Mouse (Mus musculus) kidney, postnatal 14 days (tissue): ENCODE results near the gene Eif1.
"Not testable (repeated sequence)": the region's sequence is repeated elsewhere in the genome, so short reads cannot be mapped to it uniquely, and the experiment has no call there.

Experiments
- DNase-seq: peaks from one replicate; pipeline ENCODE4 v3.0.0; 2022; ENCODE audit warnings: mixed read lengths

Eif1 gene

DNA sequence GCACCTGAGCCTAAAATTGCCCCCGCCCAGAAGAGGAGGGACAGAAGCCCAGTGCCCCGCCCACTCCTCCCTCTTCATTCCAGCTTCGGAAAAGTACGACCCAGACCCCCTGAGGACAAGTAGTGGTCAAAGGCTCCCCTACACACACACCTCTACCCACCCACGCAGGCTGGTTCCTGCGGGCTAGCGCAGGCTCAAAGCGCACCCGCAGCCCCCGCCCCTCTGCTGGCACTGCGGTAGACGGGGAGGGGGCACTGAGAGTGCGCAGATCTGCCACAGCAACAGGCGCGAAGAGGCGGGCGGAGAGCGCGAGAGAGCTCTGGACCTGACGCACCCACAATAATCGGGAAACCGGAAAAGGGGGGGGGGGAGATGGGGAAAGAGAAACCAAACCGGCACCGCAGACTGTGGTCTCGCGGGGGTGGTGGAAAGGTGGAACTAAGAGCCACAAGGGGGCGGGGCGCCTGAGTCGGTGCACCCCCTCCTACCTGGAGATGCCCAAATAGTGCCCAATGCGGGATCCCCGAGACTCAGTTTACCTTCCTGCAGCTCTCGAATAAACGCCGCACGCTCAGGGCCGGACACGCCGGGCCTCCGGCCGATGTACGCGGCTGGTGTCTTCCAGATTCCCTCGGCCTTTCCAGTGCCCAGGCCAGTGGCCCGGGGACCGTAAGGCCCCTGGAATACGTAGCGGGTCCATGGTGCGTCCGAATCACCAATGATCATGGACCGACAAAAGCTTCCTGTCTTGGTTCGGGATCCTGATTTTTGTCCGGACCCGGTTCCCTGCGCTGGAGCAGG lies 35.7 kb downstream of the Eif1 start:
- peak; percentile 59 for DNase-seq

DNA sequence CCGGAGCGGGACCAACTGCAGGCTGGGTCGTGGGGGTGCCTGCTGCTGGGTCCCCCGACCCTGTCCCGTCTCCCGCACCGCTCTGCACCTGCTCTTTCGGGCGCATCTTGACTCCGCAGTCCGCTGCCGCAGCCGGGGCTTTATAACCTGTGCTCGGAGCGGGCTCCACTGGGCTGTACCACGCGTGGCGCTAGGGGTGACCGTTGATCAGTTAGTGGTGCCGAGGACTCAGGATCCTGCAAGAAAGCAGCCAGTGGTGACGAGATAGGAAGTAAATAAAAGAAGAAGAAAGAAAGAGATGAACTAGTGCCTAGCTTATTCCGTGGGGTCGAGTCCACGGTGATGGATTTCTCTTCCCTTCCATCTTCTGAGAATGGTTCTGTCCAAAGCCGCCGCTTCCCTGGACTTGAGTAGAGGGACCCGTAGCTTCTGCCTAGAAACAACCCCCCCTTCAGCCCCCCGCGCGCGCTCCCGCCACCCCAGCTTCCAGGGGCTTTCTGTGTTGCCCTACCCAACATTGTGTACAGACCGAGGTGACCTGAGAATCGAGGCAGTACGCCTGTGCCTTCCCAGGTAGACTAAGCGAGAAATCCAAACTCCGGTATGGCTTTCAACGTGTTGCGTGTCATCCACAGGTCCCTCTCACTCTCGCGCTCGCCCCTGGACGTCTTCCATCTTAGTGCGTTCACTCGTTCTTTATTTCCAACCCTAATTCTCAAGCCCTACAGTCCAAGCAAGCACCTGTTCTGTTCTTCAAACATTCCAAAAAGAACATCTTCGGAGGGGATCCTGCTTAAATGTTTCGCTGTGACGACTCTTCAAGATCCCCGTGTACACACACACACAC lies 36.5 kb downstream of the Eif1 start, which contains the start of gene Hap1:
TSS of gene Hap1 (minus strand) at position 157 of the 847 bp plus-strand sequence.
- peak; percentile 79 for DNase-seq

DNA sequence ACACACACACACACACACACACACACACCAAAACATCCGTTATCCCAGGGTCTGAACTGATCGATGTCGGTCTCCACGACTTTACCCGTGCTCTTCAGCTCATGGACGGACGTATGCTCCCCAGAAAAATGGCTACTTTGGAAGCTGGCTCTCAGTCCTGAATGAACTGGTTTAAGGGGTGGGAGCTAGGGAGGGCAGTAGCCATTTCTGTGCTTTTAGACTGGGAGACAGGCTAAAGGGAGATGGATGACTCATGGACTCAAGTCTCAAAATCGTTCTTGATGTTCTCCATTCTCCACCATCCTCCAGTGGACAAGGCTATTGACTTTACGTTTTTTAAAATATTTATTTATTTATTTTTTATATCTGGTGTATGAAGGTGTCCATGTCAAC lies 37.1 kb downstream of the Eif1 start:
- no peak for DNase-seq

DNA sequence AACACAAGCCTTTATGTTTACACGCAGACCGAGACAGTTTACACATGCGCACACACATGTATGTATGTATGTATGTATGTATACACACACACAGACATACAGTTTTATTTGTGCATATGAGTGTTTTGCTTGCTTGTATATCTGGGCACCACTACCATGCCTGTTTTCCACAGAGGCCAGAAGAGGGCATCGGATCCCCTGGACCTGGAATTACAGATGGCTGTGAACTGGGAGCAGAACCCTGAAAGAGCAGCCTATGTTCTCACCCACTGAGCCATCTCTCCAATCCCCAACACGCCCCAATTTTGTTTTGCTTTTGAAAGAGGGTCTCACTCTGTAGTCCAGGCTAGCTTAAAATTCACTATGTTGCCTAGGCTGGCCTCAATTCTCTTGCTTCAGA lies 37.7 kb downstream of the Eif1 start:
- no peak for DNase-seq

DNA sequence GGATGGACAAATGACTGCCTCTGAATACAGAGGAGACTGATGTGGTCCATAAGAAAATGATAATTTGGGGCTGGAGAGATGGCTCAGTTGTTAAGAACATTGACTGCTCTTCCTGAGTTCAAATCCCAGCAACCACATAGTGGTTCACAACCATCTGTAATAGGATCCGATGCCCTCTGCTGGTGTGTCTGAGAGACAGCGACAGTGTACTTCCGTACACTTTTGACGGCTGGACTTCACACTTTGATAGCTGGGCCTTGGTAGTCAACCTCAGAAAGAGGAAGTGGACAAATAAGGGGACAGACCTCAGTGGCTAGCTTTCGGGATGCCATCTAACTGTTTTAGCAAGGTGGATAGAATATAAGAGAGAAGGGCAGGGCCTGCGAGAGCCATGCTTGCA lies 40.5 kb downstream of the Eif1 start:
- DNase-seq, result no peak

DNA sequence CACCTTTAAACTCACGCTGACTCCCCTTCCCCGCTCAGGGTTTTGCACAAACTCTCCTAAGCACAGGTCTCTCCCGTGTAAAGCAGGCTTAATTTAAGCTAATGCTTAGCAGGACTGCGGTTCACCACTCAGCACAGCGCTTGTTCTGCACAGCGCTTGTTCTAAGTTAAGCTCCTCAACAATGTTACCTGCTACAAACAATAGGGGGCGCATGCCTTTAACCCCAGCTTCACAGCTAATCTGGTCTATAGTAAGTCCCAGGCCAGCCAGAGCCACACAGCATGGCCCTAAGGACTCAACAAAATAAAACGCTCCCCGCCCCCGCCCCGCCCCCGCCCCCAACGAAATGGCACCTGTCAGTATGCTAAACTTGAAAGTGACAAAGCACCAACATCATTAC lies 41.4 kb downstream of the Eif1 start:
- not testable (repeated sequence) for DNase-seq

DNA sequence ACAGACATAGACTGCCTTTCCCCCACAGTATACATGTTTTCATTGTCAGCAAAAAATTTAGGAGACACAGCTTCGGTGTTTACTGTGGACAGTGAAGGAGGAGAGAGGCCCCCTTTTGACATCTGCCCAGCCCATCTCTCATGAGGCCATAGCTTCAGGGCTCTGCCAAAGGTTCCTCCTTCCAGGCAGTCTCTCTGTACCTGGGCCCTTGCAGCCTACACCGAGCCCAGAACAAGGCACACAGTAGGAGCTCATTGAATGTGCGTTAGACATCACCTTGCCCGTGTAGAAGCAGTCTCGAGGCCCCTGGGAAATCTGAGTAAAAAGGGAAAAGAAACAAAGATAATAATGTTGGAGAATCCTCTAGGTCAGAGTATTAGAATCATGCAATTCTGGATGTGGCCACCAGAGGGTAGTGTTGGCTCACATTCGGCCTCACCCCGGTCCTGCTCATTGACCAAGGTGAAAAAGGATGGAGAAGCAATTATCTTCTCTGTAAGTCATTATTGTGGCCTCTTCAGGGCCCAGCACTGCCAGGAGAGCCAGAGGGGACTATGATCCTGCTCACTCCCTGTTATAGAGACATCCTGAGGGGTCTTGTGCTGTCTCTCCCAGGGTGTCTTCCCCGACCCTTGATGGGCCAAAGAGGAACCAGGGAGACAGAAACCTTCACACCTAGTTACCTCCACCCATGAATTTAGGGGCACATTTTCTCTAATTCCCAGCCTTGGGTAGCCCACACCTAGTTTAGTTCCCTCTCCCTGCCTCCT lies 42.7 kb downstream of the Eif1 start:
- peak; percentile 80 for DNase-seq

DNA sequence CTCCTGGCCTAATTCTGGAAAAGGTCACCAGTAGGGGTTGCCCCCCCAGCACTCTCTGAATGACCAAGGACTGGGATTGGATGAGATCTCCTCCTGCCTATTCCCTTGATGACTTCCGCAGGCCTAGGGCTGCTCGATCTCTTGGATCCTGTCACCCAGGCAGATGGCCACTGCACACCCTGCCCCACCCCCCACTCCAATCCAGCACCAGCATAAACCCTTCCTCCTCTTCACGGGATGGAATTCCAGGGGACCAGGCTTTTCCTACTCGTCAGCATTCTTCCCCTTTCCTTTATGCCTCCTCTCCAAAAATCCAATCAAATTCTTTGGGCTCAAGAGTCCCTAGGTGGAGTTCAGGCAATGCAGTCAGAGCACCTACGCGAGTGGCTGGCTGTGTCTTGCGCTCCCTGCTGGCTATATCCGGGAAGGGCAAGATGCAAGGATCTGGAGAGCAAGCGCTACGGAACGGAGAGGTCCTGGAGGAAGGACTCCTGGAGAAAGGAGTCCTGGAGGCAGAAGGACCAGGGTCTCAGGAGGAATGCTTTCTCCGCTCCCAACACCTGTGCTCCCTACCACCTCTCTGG lies 43.4 kb downstream of the Eif1 start:
- DNase-seq, result peak; percentile 80

DNA sequence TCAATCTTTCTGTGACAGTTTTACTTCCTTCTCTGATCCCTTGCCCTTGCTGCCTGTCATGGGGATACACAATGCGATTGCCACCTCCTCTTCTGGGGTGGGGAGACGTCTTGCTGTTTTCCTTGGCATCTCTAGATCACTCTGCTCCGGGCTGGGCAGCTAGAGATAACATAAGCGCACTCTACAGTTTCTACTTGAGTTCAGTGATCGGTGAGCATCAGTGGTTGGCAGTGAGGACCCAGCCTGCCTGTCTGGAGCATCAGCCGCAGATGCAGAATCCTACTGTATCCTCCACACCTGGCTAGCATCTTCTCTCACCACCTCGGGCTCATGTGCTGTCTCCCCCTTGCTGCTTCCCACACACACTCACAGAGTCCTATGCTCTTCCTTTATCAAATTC lies 49.5 kb downstream of the Eif1 start:
- DNase-seq, result no peak

DNA sequence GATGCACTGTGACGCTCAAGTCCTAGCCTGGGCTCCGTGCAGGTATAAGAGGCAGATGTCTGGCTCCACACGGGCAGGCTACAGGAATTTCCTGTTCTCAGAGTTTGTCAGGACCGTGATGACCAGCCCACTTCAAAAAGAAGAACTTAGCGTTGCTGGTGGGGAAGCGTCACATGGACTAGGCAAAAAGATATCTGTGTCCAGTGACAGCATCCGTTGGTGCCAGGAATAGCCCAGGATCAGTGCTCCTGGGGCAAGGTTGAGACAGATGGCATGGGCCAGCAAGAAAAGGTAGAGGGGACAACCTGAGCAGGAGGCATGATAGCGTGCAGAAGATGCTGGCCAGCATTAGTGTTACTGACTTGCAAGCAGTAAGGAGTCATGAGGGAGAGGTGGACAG lies 50.1 kb downstream of the Eif1 start:
- DNase-seq, result no peak
